Mouse (Mus musculus) hindbrain, embryonic 14.5 days (tissue): ENCODE measurements around the gene Krr1. TPM values are rescaled to one million over a fixed set of nuclear protein-coding genes. Genes with fewer than 3 reads are reported as not detected.

Experiments
- ATAC-seq: fragments of 200-750 bp; cut with Nextera tagmentation; 2 replicates; pipeline ENCODE4 v1.8.0; 2017; ENCODE audit warnings: moderate number of reproducible peaks, mild to moderate bottlenecking, moderate TSS enrichment, moderate library complexity; ENCODE audit not compliant: low FRiP score
- DNase-seq: peaks from one replicate; pipeline ENCODE4 v3.0.0-alpha.2; 2015; ENCODE audit warnings: low spot score
- H3K27ac ChIP-seq: fragments of 300-500 bp; sonication (generic); 2 replicates; pipeline ENCODE4 v1.5.1; 2014; ENCODE audit warnings: mild to moderate bottlenecking, moderate library complexity
- H3K27me3 ChIP-seq: fragments of 300-500 bp; sonication (generic); 2 replicates; pipeline ENCODE4 v1.6.1; 2014; ENCODE audit warnings: mild to moderate bottlenecking, low read length, mixed read lengths; ENCODE audit not compliant: control insufficient read depth, insufficient read depth
- H3K36me3 ChIP-seq: fragments of 300-500 bp; sonication (generic); replicated peaks from 2 replicates; pipeline ENCODE4 v1.6.1; 2014; ENCODE audit not compliant: control insufficient read depth, insufficient read depth
- H3K4me1 ChIP-seq: fragments of 300-500 bp; sonication (generic); replicated peaks from 2 replicates; pipeline ENCODE4 v1.6.1; 2014; ENCODE audit warnings: antibody characterized with exemption, low read length, mixed read lengths; ENCODE audit not compliant: control insufficient read depth, insufficient read depth
- H3K4me2 ChIP-seq: fragments of 300-500 bp; sonication (generic); replicated peaks from 2 replicates; pipeline ENCODE4 v1.6.1; 2014; ENCODE audit warnings: mild to moderate bottlenecking, moderate library complexity
- H3K4me3 ChIP-seq: fragments of 300-500 bp; sonication (generic); replicated peaks from 2 replicates; pipeline ENCODE4 v1.5.1; 2014; ENCODE audit warnings: mild to moderate bottlenecking, low read length
- H3K9ac ChIP-seq: fragments of 300-500 bp; sonication (generic); 2 replicates; pipeline ENCODE4 v1.6.1; 2014
- H3K9me3 ChIP-seq: fragments of 300-500 bp; sonication (generic); 2 replicates; pipeline ENCODE4 v1.6.1; 2016; ENCODE audit warnings: low read length; ENCODE audit not compliant: control insufficient read depth
- WGBS: fragments of 180-500 bp; shearing (Covaris S2); extraction: QIAGEN DNeasy Blood & Tissue Kit; methylation state at CpG from one replicate; pipeline ENCODE4 v1.1.7; 2014; 5-methylcytosine and 5-hydroxymethylcytosine counted together
- polyA plus RNA-seq: library from polyadenylated mRNA; unstranded; fragments of >200 nt; fragmentation: Nextera tagmentation; extraction: Ambion mirVana; gene quantifications from 2 replicates; pipeline ENCODE4 v1.2.1, GENCODE M21; 2014

Krr1 gene
- polyA plus RNA-seq, 1 experiment from 2014 or later: 39.3 TPM

DNA sequence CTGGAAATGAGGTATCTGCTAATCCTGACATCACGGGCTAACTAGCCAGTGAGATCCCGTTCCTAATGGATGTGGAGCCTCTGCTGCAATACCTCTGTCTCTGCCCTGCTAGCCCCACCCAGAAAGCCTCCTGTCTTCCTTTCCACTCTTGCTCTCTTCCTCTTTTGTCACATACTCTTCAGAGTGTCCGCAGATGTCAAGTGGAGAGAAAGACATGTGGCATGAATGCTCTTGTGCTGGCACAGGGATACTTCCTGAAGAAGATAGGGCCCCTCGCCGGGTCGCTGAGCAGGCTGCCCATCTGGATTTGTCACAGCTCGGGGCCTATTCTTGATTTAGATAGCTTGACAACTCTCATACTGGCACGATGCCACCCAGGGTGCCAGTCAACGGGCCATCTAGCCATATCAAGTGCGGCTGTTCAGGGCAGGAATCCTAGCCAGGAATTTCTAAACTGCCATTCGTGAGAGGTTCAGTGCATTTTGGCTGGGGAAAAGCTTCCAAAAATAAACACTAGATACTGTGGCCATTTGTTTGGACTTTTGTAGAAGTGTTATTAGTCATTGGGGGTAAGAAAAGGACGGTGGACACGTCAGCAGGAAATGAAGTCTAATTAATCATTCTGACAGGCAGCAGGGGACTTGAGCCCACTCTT lies 35.8 kb upstream of the Krr1 start:
- Histone ChIP-seq H3K27ac (no peak overlapping the region; the same call in 1 of the 2 replicates), H3K4me1 (0 out of 2 replicates have a peak, but pooled peaks cover 3% of the 10 kb centered on the region), H3K36me3 (no peaks in the 10 kb centered on the region), H3K27me3 (no peaks in the 10 kb centered on the region), H3K9me3 (no peaks in the 10 kb centered on the region), H3K4me2 (no peak overlapping the region), H3K9ac (no peak overlapping the region), H3K4me3 (no peak overlapping the region)
- DNase-seq: peak; percentile 61
- 31% methylated on average over 13 of the region's 13 CpGs for WGBS
- peak; percentile 83 for ATAC-seq

DNA sequence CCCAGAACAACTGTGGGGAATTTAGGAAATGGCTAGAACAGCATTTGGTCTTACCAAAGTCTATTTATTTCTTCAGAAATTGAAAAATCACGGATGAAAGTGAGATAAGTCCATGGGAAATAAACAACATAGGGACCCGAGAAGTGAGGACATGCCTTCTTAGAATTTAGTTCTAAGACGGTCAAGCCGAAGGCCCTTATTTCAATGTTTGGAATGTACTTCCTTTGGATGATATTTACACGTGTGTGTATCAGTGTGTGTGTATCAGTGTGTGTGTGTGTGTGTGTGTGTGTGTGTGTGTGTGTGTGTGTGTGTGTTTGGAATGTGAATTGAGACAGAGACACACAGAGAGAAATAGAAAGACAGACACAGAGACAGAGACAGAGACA lies 35.3 kb upstream of the Krr1 start:
- DNase-seq (no peak), ATAC-seq (no peak)
- Histone ChIP-seq H3K4me2 (no peak overlapping the region), H3K4me3 (no peak overlapping the region), H3K27me3 (no peaks in the 10 kb centered on the region), H3K9ac (no peak overlapping the region), H3K27ac (no peak overlapping the region; the same call in 1 of the 2 replicates), H3K4me1 (0 out of 2 replicates have a peak, but pooled peaks cover 3% of the 10 kb centered on the region), H3K9me3 (no peaks in the 10 kb centered on the region), H3K36me3 (no peaks in the 10 kb centered on the region)
- WGBS: 77% methylated on average over 5 of the region's 5 CpGs

DNA sequence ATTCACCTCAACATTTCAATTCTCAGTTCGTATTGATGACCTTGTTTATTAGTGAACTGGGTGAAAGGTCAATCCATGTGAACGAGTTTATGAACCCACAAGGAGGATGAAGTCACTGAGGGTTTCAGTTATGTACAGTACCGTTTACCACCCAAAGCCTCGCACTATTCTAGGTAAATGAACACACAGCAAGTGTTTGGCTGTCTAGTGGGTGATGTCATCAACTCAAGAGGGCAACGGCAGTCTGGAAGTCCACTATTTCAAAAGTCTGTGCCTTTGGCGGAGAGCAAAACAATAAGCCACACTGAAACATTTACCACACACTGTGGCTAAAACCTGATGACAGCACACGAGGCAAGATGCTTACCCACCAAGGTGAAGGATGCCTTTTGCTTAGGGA lies 29.4 kb upstream of the Krr1 start:
- Histone ChIP-seq H3K9ac (no peak overlapping the region), H3K4me2 (no peak overlapping the region), H3K36me3 (no peaks in the 10 kb centered on the region), H3K4me1 (no peaks in the 10 kb centered on the region), H3K27me3 (no peaks in the 10 kb centered on the region), H3K9me3 (no peaks in the 10 kb centered on the region), H3K27ac (no peak overlapping the region), H3K4me3 (no peak overlapping the region)
- no peak for DNase-seq
- WGBS: 88% methylated on average over 7 of the region's 7 CpGs
- ATAC-seq: no peak

DNA sequence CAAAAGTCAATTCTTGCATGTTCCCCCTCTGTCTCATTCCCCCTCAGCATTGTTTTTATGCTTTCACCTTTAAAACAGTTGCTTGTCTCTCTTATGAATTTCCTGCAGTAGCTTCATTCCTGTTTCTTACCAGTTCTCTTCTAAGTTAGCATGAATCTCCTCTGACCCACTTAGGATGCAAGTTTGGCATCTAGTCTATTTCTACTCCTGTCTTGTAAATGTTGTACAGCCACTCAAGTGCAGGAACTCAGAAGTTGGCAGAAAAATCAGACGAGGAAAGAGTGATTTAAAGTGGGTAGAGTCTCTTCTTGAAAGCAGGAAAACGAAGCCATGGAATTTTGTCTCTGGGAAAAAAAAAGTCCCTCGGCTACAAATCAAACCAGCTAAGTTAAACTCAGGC lies 26.9 kb upstream of the Krr1 start:
- Histone ChIP-seq H3K4me1 (no peaks in the 10 kb centered on the region), H3K4me2 (no peak overlapping the region), H3K27me3 (no peaks in the 10 kb centered on the region), H3K36me3 (no peaks in the 10 kb centered on the region), H3K9me3 (no peaks in the 10 kb centered on the region), H3K4me3 (no peak overlapping the region), H3K27ac (no peak overlapping the region), H3K9ac (no peak overlapping the region)
- DNase-seq (no peak), ATAC-seq (no peak)
- WGBS: 83% methylated on average over 3 of the region's 3 CpGs

DNA sequence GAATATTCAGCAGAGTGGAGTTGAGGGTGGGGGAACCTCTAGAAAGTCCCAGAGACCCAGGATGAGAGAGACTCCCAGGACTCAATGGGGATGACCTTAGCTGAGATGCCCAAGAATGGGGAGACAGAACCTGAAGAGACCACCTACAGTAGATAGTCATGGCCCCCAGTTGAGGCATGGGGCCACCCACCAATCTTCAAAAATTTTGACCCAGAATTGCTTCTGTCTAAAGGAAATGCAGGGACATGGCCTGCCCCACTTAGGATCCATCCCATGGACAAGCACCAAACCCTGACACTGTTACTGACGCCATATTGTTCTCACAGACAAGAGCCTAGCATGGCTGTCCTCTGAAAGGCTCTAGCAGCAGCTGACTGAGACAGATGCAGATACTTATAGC lies 24.4 kb upstream of the Krr1 start:
- Histone ChIP-seq H3K27ac (no peak overlapping the region), H3K27me3 (no peaks in the 10 kb centered on the region), H3K4me1 (no peaks in the 10 kb centered on the region), H3K4me3 (no peak overlapping the region), H3K36me3 (no peaks in the 10 kb centered on the region), H3K9me3 (no peaks in the 10 kb centered on the region), H3K4me2 (no peak overlapping the region), H3K9ac (no peak overlapping the region)
- 87% methylated on average over 1 of the region's 1 CpGs for WGBS
- ATAC-seq: no peak
- DNase-seq: no peak

DNA sequence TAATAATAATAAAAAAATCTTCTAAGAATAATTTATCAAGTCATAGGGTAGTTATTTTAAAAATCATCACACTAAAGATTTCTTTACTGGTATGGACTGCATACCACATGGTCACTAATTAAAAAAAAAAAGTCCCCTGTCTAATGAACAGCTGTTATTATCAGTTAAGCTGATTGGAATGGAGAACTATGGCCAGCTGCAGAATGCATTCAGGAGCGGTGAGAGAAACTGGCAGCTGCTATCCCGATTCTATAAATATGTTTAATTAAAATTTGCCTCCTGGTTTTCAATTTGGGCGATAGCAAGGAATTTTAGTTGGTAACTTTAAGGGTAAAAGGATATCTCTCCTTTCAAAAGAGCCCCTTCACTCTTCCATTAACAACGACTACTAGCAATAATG lies 23.5 kb upstream of the Krr1 start:
- no peak overlapping the region for H3K9ac ChIP-seq
- H3K27me3 ChIP-seq: no peaks in the 10 kb centered on the region
- H3K36me3 ChIP-seq: no peaks in the 10 kb centered on the region
- H3K4me2 ChIP-seq: no peak overlapping the region
- DNase-seq: no peak
- H3K4me1 ChIP-seq: no peaks in the 10 kb centered on the region
- 36% methylated on average over 4 of the region's 4 CpGs for WGBS
- H3K4me3 ChIP-seq: no peak overlapping the region
- no peaks in the 10 kb centered on the region for H3K9me3 ChIP-seq
- H3K27ac ChIP-seq: no peak overlapping the region
- no peak for ATAC-seq

DNA sequence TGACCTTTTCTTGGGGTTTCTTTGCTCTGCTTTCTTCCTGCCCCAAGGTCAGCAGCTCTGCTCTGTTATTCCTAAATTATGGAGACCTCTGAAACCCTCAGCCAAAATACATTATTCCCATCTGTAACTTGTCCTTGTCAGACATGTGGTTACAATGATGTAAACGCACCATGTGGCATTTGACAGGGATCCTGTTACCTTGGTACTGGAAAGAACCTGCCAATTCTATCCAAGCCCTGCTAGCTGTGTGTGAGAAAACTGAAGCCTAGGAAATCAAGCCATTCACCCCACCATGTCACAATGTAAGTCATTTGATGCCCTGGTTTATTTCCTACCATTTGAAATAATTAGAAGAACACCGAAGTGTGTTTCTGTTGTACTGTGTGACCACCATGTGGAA lies 16.6 kb upstream of the Krr1 start:
- 91% methylated on average over 2 of the region's 2 CpGs for WGBS
- ATAC-seq: no peak

DNA sequence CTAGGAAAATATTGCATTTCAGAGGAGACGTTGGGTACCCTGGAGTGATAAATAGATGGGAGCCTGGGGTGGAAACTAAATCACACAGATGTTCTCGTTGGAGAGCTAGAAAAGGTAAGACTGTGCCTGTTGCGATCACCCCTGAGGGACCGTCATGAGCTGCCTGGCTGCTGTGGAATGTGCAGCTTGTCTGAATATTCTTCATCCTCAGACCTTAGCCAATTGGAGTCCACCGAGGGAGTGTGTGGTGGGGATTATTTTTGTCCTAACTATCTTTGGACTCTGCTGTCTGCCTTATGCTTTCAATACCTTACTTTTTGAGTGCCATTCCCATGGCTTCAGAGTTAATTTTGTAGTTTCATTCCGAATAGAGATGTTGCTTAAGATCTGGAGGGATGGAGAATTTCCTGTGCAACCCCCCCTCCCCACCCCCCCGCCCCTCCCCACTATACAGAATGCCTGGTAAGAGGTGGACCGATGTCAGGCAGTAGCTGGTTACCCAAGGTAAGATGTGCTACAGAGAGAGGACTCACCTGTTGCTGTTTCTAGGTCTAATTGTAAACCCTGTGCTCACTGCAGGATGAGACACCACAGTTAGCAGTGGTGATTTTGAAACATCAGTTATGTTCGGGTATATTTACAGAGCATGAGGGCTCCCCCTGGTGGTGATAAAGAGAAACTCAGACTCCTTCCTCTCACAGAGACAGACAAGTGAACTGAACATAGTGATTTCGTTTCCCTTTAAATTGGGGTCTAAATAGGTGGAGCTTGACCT lies 15.0 kb upstream of the Krr1 start:
- Histone ChIP-seq H3K4me1 (no peaks in the 10 kb centered on the region), H3K36me3 (no peaks in the 10 kb centered on the region), H3K27me3 (no peaks in the 10 kb centered on the region), H3K4me2 (no peak overlapping the region), H3K4me3 (no peak overlapping the region), H3K27ac (no peak overlapping the region), H3K9ac (no peak overlapping the region), H3K9me3 (no peaks in the 10 kb centered on the region)
- ATAC-seq (peak; percentile 81), DNase-seq (peak; percentile 91)
- WGBS: 66% methylated on average over 10 of the region's 10 CpGs

More for the DNA sequence above, 16.6 kb upstream of the Krr1 start:
- H3K27me3 ChIP-seq: no peaks in the 10 kb centered on the region
- no peak overlapping the region for H3K27ac ChIP-seq
- H3K4me2 ChIP-seq: no peak overlapping the region
- no peak for DNase-seq
- H3K36me3 ChIP-seq: no peaks in the 10 kb centered on the region
- no peaks in the 10 kb centered on the region for H3K4me1 ChIP-seq
- no peak overlapping the region for H3K9ac ChIP-seq
- no peaks in the 10 kb centered on the region for H3K9me3 ChIP-seq
- H3K4me3 ChIP-seq: no peak overlapping the region

DNA sequence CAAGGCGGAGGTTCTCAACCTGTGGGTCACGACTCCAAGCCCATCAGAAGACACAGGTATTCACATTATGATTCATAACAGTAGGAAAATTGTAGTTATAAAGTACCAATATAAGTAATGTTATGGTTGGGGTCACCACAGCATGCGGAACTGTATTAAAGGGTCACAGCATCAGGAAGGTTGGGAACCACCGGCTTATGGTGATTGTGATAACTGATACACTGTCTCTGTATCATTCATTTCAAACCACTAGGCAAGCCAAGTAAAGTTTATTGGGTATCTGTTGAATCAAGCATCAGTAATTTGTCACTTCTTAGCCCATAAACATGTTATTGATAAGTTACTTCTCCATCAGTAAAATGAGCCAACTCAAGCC lies 14.4 kb upstream of the Krr1 start:
- Histone ChIP-seq H3K27me3 (no peaks in the 10 kb centered on the region), H3K36me3 (no peaks in the 10 kb centered on the region), H3K4me2 (no peak overlapping the region), H3K4me3 (no peak overlapping the region), H3K9me3 (no peaks in the 10 kb centered on the region), H3K9ac (no peak overlapping the region), H3K4me1 (no peaks in the 10 kb centered on the region), H3K27ac (no peak overlapping the region)
- WGBS: 43% methylated on average over 4 of the region's 4 CpGs
- ATAC-seq (no peak), DNase-seq (no peak)
